Mouse (Mus musculus): ENCODE data around the gene Dlgap3. TPM values are rescaled to one million over a fixed set of nuclear protein-coding genes. Genes with fewer than 3 reads are reported as not detected.

Gene Dlgap3
- polyA plus RNA-seq, 1 experiment from 2014 or later: 0.57 TPM

DNA sequence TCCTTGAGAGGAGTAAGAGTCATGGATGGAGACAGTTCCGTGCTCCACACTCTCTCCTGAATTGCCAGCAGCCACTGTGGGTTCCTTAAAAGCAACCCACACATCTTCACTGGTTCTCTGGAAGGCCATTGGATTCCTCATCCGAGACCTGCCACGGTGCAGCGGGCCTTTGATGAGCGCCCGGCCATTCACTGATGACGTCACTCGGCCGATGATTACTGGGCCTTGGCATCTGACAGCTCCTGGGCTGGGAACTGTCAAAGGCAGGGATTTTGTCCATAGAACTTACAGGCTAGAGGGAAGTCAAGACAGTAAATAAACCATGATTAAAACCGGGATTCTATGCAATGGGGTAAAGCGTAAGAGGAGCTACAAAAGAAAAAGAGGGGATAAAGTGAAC lies 48.0 kb downstream of the Dlgap3 start:
- Histone ChIP-seq H3K4me3 (ENCODE audit: control insufficient read depth in 1 of 2, insufficient read depth in 1 of 2, low read depth in 1 of 2, low read length in 2 of 2) (no peak overlapping the region), H3K9me3 (ENCODE audit: control insufficient read depth, low read length) (no peaks in the 10 kb centered on the region), H3K27me3 (ENCODE audit: control insufficient read depth, insufficient read depth, low read length) (peaks cover 21% of the 10 kb centered on the region), H3K27ac (replicated peaks in 1 of 2; ENCODE audit: control insufficient read depth in 1 of 2, insufficient read depth in 1 of 2, low read depth in 2 of 2, low read length in 2 of 2) (no peak overlapping the region), H3K9ac (ENCODE audit: low read length) (no peak overlapping the region), H3K4me1 (ENCODE audit: control insufficient read depth in 2 of 2, insufficient read depth in 2 of 2, low read length in 2 of 2) (peaks cover 10 to 13% of the 10 kb centered on the region in 2 experiments; a peak in 3 of 4 replicates), H3K4me2 (ENCODE audit: low read length) (no peak overlapping the region), H3K36me3 (ENCODE audit: control insufficient read depth, insufficient read depth, low read length) (no peaks in the 10 kb centered on the region)
- no peak for ATAC-seq (ENCODE audit: insufficient number of reproducible peaks, insufficient read depth, low FRiP score, low read depth)
- 48% methylated on average over 11 of the region's 11 CpGs for WGBS

DNA sequence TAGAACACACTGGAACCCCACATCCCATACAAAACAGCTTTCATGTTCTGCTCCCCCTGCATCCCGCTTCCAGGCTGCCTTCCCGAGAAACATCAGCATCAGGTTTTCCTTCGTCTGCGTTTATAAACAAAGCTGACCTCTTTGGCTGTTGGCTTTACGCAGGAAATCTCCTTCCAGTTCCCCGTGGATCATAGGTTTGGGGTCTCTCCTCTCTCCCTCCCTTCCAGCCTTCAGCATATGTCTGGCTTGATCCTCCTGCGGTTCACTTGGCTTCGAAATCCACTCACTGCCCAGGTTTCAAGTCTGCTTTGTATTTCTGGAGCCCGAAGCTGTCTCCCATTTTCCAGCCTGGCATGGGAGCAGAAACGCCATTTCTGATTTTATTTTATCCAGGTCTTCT lies 54.3 kb downstream of the Dlgap3 start:
- H3K9ac ChIP-seq (ENCODE audit: low read length): no peak overlapping the region
- no peak overlapping the region for H3K27ac ChIP-seq (replicated peaks in 1 of 2; ENCODE audit: control insufficient read depth in 1 of 2, insufficient read depth in 1 of 2, low read depth in 2 of 2, low read length in 2 of 2)
- H3K4me3 ChIP-seq (ENCODE audit: control insufficient read depth in 1 of 2, insufficient read depth in 1 of 2, low read depth in 1 of 2, low read length in 2 of 2): no peak overlapping the region
- H3K36me3 ChIP-seq (ENCODE audit: control insufficient read depth, insufficient read depth, low read length): no peaks in the 10 kb centered on the region
- 38% methylated on average over 10 of the region's 10 CpGs for WGBS
- H3K4me2 ChIP-seq (ENCODE audit: low read length): no peak overlapping the region
- ATAC-seq (ENCODE audit: insufficient number of reproducible peaks, insufficient read depth, low FRiP score, low read depth): no peak
- peaks cover 51% of the 10 kb centered on the region for H3K27me3 ChIP-seq (ENCODE audit: control insufficient read depth, insufficient read depth, low read length)
- no peaks in the 10 kb centered on the region for H3K4me1 ChIP-seq (ENCODE audit: control insufficient read depth in 2 of 2, insufficient read depth in 2 of 2, low read length in 2 of 2)
- H3K9me3 ChIP-seq (ENCODE audit: control insufficient read depth, low read length): no peaks in the 10 kb centered on the region

GRCm38 (mm10) chr4:127223755-127224154 lies 54.8 kb downstream of the Dlgap3 start:
- no peak for ATAC-seq (ENCODE audit: insufficient number of reproducible peaks, insufficient read depth, low FRiP score, low read depth)
- no peaks in the 10 kb centered on the region for H3K4me1 ChIP-seq (ENCODE audit: control insufficient read depth in 2 of 2, insufficient read depth in 2 of 2, low read length in 2 of 2)
- H3K27me3 ChIP-seq (ENCODE audit: control insufficient read depth, insufficient read depth, low read length): peaks cover 51% of the 10 kb centered on the region
- no peak overlapping the region for H3K4me3 ChIP-seq (ENCODE audit: control insufficient read depth in 1 of 2, insufficient read depth in 1 of 2, low read depth in 1 of 2, low read length in 2 of 2)
- H3K9me3 ChIP-seq (ENCODE audit: control insufficient read depth, low read length): no peaks in the 10 kb centered on the region
- no peaks in the 10 kb centered on the region for H3K36me3 ChIP-seq (ENCODE audit: control insufficient read depth, insufficient read depth, low read length)
- H3K4me2 ChIP-seq (ENCODE audit: low read length): no peak overlapping the region
- H3K9ac ChIP-seq (ENCODE audit: low read length): no peak overlapping the region
- no peak overlapping the region for H3K27ac ChIP-seq (replicated peaks in 1 of 2; ENCODE audit: control insufficient read depth in 1 of 2, insufficient read depth in 1 of 2, low read depth in 2 of 2, low read length in 2 of 2)
- 62% methylated on average over 4 of the region's 4 CpGs for WGBS

DNA sequence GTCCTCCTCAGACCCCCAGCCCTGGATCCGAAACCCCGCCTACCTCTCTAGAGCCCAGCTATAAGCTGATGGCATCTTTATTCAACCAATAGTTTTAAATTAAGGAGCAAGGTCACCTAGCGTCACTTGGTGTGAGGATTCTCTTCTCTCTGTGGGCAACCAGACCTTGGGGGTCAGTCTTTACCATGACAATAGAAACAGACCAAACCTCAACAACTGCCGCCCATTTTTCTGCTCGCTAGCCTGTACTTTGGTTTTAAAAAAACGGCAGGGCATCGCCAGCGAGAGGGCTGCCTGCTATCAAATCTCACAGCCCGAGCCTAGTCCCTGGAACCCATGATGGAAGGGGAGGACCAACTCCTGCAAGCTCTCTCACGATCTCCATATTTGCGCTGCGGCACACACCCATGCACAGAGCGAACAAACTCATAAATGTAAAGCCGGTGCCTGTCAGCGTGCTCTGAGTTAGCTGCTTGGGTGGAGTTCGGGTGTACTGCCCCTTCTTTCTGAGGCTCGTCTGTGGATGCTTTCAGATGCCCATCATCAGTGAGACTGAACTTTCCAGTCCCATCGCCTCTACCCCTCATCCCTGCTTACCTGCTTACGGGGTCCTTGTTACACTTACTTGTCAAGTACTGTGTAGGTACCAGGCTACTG lies 55.6 kb downstream of the Dlgap3 start:
- H3K36me3 ChIP-seq (ENCODE audit: control insufficient read depth, insufficient read depth, low read length): no peaks in the 10 kb centered on the region
- H3K4me3 ChIP-seq (ENCODE audit: control insufficient read depth in 1 of 2, insufficient read depth in 1 of 2, low read depth in 1 of 2, low read length in 2 of 2): no peak overlapping the region
- 23% methylated on average over 19 of the region's 19 CpGs for WGBS
- H3K27ac ChIP-seq (replicated peaks in 1 of 2; ENCODE audit: control insufficient read depth in 1 of 2, insufficient read depth in 1 of 2, low read depth in 2 of 2, low read length in 2 of 2): no peak overlapping the region
- H3K9ac ChIP-seq (ENCODE audit: low read length): no peak overlapping the region
- ATAC-seq (ENCODE audit: insufficient number of reproducible peaks, insufficient read depth, low FRiP score, low read depth): no peak
- peaks cover 51% of the 10 kb centered on the region for H3K27me3 ChIP-seq (ENCODE audit: control insufficient read depth, insufficient read depth, low read length)
- no peaks in the 10 kb centered on the region for H3K4me1 ChIP-seq (ENCODE audit: control insufficient read depth in 2 of 2, insufficient read depth in 2 of 2, low read length in 2 of 2)
- no peaks in the 10 kb centered on the region for H3K9me3 ChIP-seq (ENCODE audit: control insufficient read depth, low read length)
- H3K4me2 ChIP-seq (ENCODE audit: low read length): no peak overlapping the region

- H3K36me3 ChIP-seq (ENCODE audit: control insufficient read depth, insufficient read depth, low read length): no peaks in the 10 kb centered on the region
- H3K4me2 ChIP-seq (ENCODE audit: low read length): no peak overlapping the region
- H3K4me1 ChIP-seq (ENCODE audit: control insufficient read depth in 2 of 2, insufficient read depth in 2 of 2, low read length in 2 of 2): no peaks in the 10 kb centered on the region
- H3K9me3 ChIP-seq (ENCODE audit: control insufficient read depth, low read length): no peaks in the 10 kb centered on the region
- H3K4me3 ChIP-seq (ENCODE audit: control insufficient read depth in 1 of 2, insufficient read depth in 1 of 2, low read depth in 1 of 2, low read length in 2 of 2): no peak overlapping the region
- no peak overlapping the region for H3K27ac ChIP-seq (replicated peaks in 1 of 2; ENCODE audit: control insufficient read depth in 1 of 2, insufficient read depth in 1 of 2, low read depth in 2 of 2, low read length in 2 of 2)
- peaks cover 51% of the 10 kb centered on the region for H3K27me3 ChIP-seq (ENCODE audit: control insufficient read depth, insufficient read depth, low read length)
- WGBS: 47% methylated on average over 4 of the region's 4 CpGs
- no peak overlapping the region for H3K9ac ChIP-seq (ENCODE audit: low read length)
- ATAC-seq (ENCODE audit: insufficient number of reproducible peaks, insufficient read depth, low FRiP score, low read depth): no peak
Measured at GRCm38 (mm10) chr4:127226067-127226466, 57.1 kb downstream of the Dlgap3 start.

- Histone ChIP-seq H3K27me3 (ENCODE audit: control insufficient read depth, insufficient read depth, low read length) (peaks cover 58% of the 10 kb centered on the region), H3K9ac (ENCODE audit: low read length) (no peak overlapping the region), H3K9me3 (ENCODE audit: control insufficient read depth, low read length) (no peaks in the 10 kb centered on the region), H3K36me3 (ENCODE audit: control insufficient read depth, insufficient read depth, low read length) (no peaks in the 10 kb centered on the region), H3K27ac (replicated peaks in 1 of 2; ENCODE audit: control insufficient read depth in 1 of 2, insufficient read depth in 1 of 2, low read depth in 2 of 2, low read length in 2 of 2) (no peak overlapping the region), H3K4me3 (ENCODE audit: control insufficient read depth in 1 of 2, insufficient read depth in 1 of 2, low read depth in 1 of 2, low read length in 2 of 2) (no peak overlapping the region), H3K4me2 (ENCODE audit: low read length) (no peak overlapping the region), H3K4me1 (ENCODE audit: control insufficient read depth in 2 of 2, insufficient read depth in 2 of 2, low read length in 2 of 2) (no peaks in the 10 kb centered on the region)
- no peak for ATAC-seq (ENCODE audit: insufficient number of reproducible peaks, insufficient read depth, low FRiP score, low read depth)
- 40% methylated on average over 17 of the region's 17 CpGs for WGBS
Measured at GRCm38 (mm10) chr4:127227051-127227673, 58.2 kb downstream of the Dlgap3 start.

- H3K9ac ChIP-seq (ENCODE audit: low read length): no peak overlapping the region
- H3K9me3 ChIP-seq (ENCODE audit: control insufficient read depth, low read length): no peaks in the 10 kb centered on the region
- peaks cover 4 to 7% of the 10 kb centered on the region in 2 experiments; a peak in 3 of 4 replicates for H3K4me1 ChIP-seq (ENCODE audit: control insufficient read depth in 2 of 2, insufficient read depth in 2 of 2, low read length in 2 of 2)
- H3K27me3 ChIP-seq (ENCODE audit: control insufficient read depth, insufficient read depth, low read length): peaks cover 40% of the 10 kb centered on the region
- 39% methylated on average over 6 of the region's 6 CpGs for WGBS
- H3K4me3 ChIP-seq (ENCODE audit: control insufficient read depth in 1 of 2, insufficient read depth in 1 of 2, low read depth in 1 of 2, low read length in 2 of 2): no peak overlapping the region
- no peaks in the 10 kb centered on the region for H3K36me3 ChIP-seq (ENCODE audit: control insufficient read depth, insufficient read depth, low read length)
- no peak overlapping the region for H3K27ac ChIP-seq (replicated peaks in 1 of 2; ENCODE audit: control insufficient read depth in 1 of 2, insufficient read depth in 1 of 2, low read depth in 2 of 2, low read length in 2 of 2)
- ATAC-seq (ENCODE audit: insufficient number of reproducible peaks, insufficient read depth, low FRiP score, low read depth): no peak
- no peak overlapping the region for H3K4me2 ChIP-seq (ENCODE audit: low read length)
Measured at GRCm38 (mm10) chr4:127232028-127232427, 63.0 kb downstream of the Dlgap3 start.
